Mouse (Mus musculus) kidney, embryonic 15.5 days (tissue): ENCODE measurements at regions not wholly inside any gene's neighbourhood (a gene's known extent, or its start where the extent isn't known, plus 50 kb on each side); places are given as distances from the start of the nearest gene placed in this dataset.

ENCODE experiments used
- ATAC-seq: fragments of 200-750 bp; cut with Nextera tagmentation; replicated peaks from 2 replicates; pipeline ENCODE4 v1.8.0; 2017; ENCODE audit warnings: moderate TSS enrichment; ENCODE audit not compliant: low FRiP score
- H3K27ac ChIP-seq: fragments of 300-500 bp; sonication (generic); 2 replicates; pipeline ENCODE4 v1.5.1; 2015; ENCODE audit warnings: mild to moderate bottlenecking, inconsistent platforms
- H3K27me3 ChIP-seq: fragments of 300-500 bp; sonication (generic); 2 replicates; pipeline ENCODE4 v1.6.1; 2015; ENCODE audit warnings: inconsistent platforms
- H3K36me3 ChIP-seq: fragments of 300-500 bp; sonication (generic); 2 replicates; pipeline ENCODE4 v1.6.1; 2015; ENCODE audit warnings: inconsistent platforms
- H3K4me1 ChIP-seq: fragments of 300-500 bp; sonication (generic); 2 replicates; pipeline ENCODE4 v1.6.1; 2015; ENCODE audit warnings: inconsistent platforms
- H3K4me2 ChIP-seq: fragments of 300-500 bp; sonication (generic); 2 replicates; pipeline ENCODE4 v1.6.1; 2015; ENCODE audit warnings: moderate library complexity, mild to moderate bottlenecking, inconsistent platforms
- H3K4me3 ChIP-seq: fragments of 300-500 bp; sonication (generic); replicated peaks from 2 replicates; pipeline ENCODE4 v1.5.1; 2015; ENCODE audit warnings: mild to moderate bottlenecking, inconsistent platforms
- H3K9ac ChIP-seq: fragments of 300-500 bp; sonication (generic); 2 replicates; pipeline ENCODE4 v1.6.1; 2015; ENCODE audit warnings: mild to moderate bottlenecking, inconsistent platforms
- H3K9me3 ChIP-seq: fragments of 300-500 bp; sonication (generic); replicated peaks from 2 replicates; pipeline ENCODE4 v1.6.1; 2016; ENCODE audit warnings: inconsistent platforms
- WGBS: fragments of 180-500 bp; shearing (Covaris S2); methylation state at CpG from one replicate; pipeline ENCODE4 v1.1.7; 2015; ENCODE audit warnings: mixed read lengths; 5-methylcytosine and 5-hydroxymethylcytosine counted together

GRCm38 (mm10) chr14:46546146-46546545, 155.7 kb upstream of the Bmp4 start:
- ATAC-seq = no peak
- Histone ChIP-seq H3K4me3 (no peak overlapping the region), H3K4me2 (no peak overlapping the region), H3K4me1 (no peaks in the 10 kb centered on the region), H3K9ac (no peak overlapping the region), H3K9me3 (no peaks in the 10 kb centered on the region), H3K36me3 (no peaks in the 10 kb centered on the region), H3K27me3 (no peaks in the 10 kb centered on the region), H3K27ac (no peak overlapping the region)
- WGBS = 56% methylated on average over 6 of the region's 6 CpGs

- peak; percentile 60; the same call in 1 of the 2 replicates for ATAC-seq
- H3K9me3 ChIP-seq = no peaks in the 10 kb centered on the region
- 82% methylated on average over 6 of the region's 6 CpGs for WGBS
- H3K27ac ChIP-seq = no peak overlapping the region
- H3K9ac ChIP-seq = no peak overlapping the region
- no peak overlapping the region for H3K4me3 ChIP-seq
- no peaks in the 10 kb centered on the region for H3K36me3 ChIP-seq
- H3K27me3 ChIP-seq = no peaks in the 10 kb centered on the region
- no peaks in the 10 kb centered on the region for H3K4me1 ChIP-seq
- no peak overlapping the region for H3K4me2 ChIP-seq
Measured at GRCm38 (mm10) chr14:46539466-46540187, 149.2 kb upstream of the Bmp4 start.

- Histone ChIP-seq H3K4me2 (no peak overlapping the region), H3K4me1 (no peaks in the 10 kb centered on the region), H3K36me3 (no peaks in the 10 kb centered on the region), H3K9ac (no peak overlapping the region), H3K27me3 (no peaks in the 10 kb centered on the region), H3K27ac (no peak overlapping the region), H3K4me3 (no peak overlapping the region), H3K9me3 (no peaks in the 10 kb centered on the region)
- WGBS = 89% methylated on average over 10 of the region's 10 CpGs
- ATAC-seq = no peak
Measured at GRCm38 (mm10) chr14:46536002-46536762, 145.7 kb upstream of the Bmp4 start.

GRCm38 (mm10) chr14:46532697-46533096, 142.2 kb upstream of the Bmp4 start:
- Histone ChIP-seq H3K27me3 (no peaks in the 10 kb centered on the region), H3K9ac (no peak overlapping the region), H3K9me3 (no peaks in the 10 kb centered on the region), H3K4me3 (no peak overlapping the region), H3K36me3 (no peaks in the 10 kb centered on the region), H3K4me2 (no peak overlapping the region), H3K4me1 (no peaks in the 10 kb centered on the region), H3K27ac (no peak overlapping the region)
- WGBS = 63% methylated on average over 1 of the region's 1 CpGs
- no peak for ATAC-seq

GRCm38 (mm10) chr14:46530452-46530851, 140.0 kb upstream of the Bmp4 start:
- ATAC-seq = no peak
- H3K9ac ChIP-seq = no peak overlapping the region
- no peak overlapping the region for H3K4me2 ChIP-seq
- H3K4me1 ChIP-seq = no peaks in the 10 kb centered on the region
- no peaks in the 10 kb centered on the region for H3K9me3 ChIP-seq
- no peak overlapping the region for H3K4me3 ChIP-seq
- no peak overlapping the region for H3K27ac ChIP-seq
- no peaks in the 10 kb centered on the region for H3K27me3 ChIP-seq
- WGBS = 88% methylated on average over 6 of the region's 6 CpGs
- H3K36me3 ChIP-seq = no peaks in the 10 kb centered on the region

- H3K4me2 ChIP-seq = no peak overlapping the region
- no peaks in the 10 kb centered on the region for H3K36me3 ChIP-seq
- H3K9ac ChIP-seq = no peak overlapping the region
- no peaks in the 10 kb centered on the region for H3K9me3 ChIP-seq
- 82% methylated on average over 5 of the region's 5 CpGs for WGBS
- ATAC-seq = no peak
- H3K27me3 ChIP-seq = no peaks in the 10 kb centered on the region
- H3K4me1 ChIP-seq = no peaks in the 10 kb centered on the region
- H3K27ac ChIP-seq = no peak overlapping the region
- H3K4me3 ChIP-seq = no peak overlapping the region
Measured at GRCm38 (mm10) chr14:46529086-46529715, 138.7 kb upstream of the Bmp4 start.

GRCm38 (mm10) chr14:46517258-46517657, 126.8 kb upstream of the Bmp4 start:
- H3K27ac ChIP-seq = no peak overlapping the region
- no peak overlapping the region for H3K9ac ChIP-seq
- H3K36me3 ChIP-seq = no peaks in the 10 kb centered on the region
- no peak overlapping the region for H3K4me3 ChIP-seq
- no peak overlapping the region for H3K4me2 ChIP-seq
- H3K4me1 ChIP-seq = peaks cover 11% of the 10 kb centered on the region
- no peaks in the 10 kb centered on the region for H3K9me3 ChIP-seq
- no peak for ATAC-seq
- WGBS = 74% methylated on average over 4 of the region's 4 CpGs
- H3K27me3 ChIP-seq = 0 out of 2 replicates have a peak, but pooled peaks cover 3% of the 10 kb centered on the region

GRCm38 (mm10) chr14:46516285-46516684, 125.8 kb upstream of the Bmp4 start:
- no peak overlapping the region for H3K27ac ChIP-seq
- 84% methylated on average over 3 of the region's 3 CpGs for WGBS
- H3K36me3 ChIP-seq = no peaks in the 10 kb centered on the region
- H3K4me2 ChIP-seq = no peak overlapping the region
- H3K4me3 ChIP-seq = no peak overlapping the region
- no peak overlapping the region for H3K9ac ChIP-seq
- no peaks in the 10 kb centered on the region for H3K9me3 ChIP-seq
- no peak for ATAC-seq
- H3K27me3 ChIP-seq = 0 out of 2 replicates have a peak, but pooled peaks cover 3% of the 10 kb centered on the region
- H3K4me1 ChIP-seq = peaks cover 11% of the 10 kb centered on the region

- no peaks in the 10 kb centered on the region for H3K9me3 ChIP-seq
- no peak overlapping the region for H3K4me3 ChIP-seq
- peak overlapping the region; percentile 29 for H3K27ac ChIP-seq
- peaks cover 11% of the 10 kb centered on the region for H3K4me1 ChIP-seq
- no peaks in the 10 kb centered on the region for H3K36me3 ChIP-seq
- H3K27me3 ChIP-seq = 0 out of 2 replicates have a peak, but pooled peaks cover 3% of the 10 kb centered on the region
- H3K9ac ChIP-seq = no peak overlapping the region
- 21% methylated on average over 4 of the region's 4 CpGs for WGBS
- ATAC-seq = peak; percentile 71
- H3K4me2 ChIP-seq = no peak overlapping the region
Measured at GRCm38 (mm10) chr14:46514262-46514932, 123.9 kb upstream of the Bmp4 start.

- H3K9me3 ChIP-seq = no peaks in the 10 kb centered on the region
- H3K4me2 ChIP-seq = no peak overlapping the region
- no peaks in the 10 kb centered on the region for H3K36me3 ChIP-seq
- no peak overlapping the region for H3K4me3 ChIP-seq
- H3K4me1 ChIP-seq = peaks cover 11% of the 10 kb centered on the region
- H3K27ac ChIP-seq = no peak overlapping the region
- peaks cover 8% of the 10 kb centered on the region; the same call in 1 of the 2 replicates for H3K27me3 ChIP-seq
- ATAC-seq = no peak
- no peak overlapping the region for H3K9ac ChIP-seq
- WGBS = 98% methylated on average over 1 of the region's 1 CpGs
Measured at GRCm38 (mm10) chr14:46512118-46512517, 121.6 kb upstream of the Bmp4 start.

GRCm38 (mm10) chr14:46508871-46509270, 118.4 kb upstream of the Bmp4 start:
- 81% methylated on average over 5 of the region's 5 CpGs for WGBS
- Histone ChIP-seq H3K27ac (no peak overlapping the region), H3K4me1 (peaks cover 2% of the 10 kb centered on the region; the same call in 1 of the 2 replicates), H3K9ac (no peak overlapping the region), H3K9me3 (no peaks in the 10 kb centered on the region), H3K27me3 (peaks cover 8% of the 10 kb centered on the region; the same call in 1 of the 2 replicates), H3K4me3 (no peak overlapping the region), H3K36me3 (no peaks in the 10 kb centered on the region), H3K4me2 (no peak overlapping the region)
- no peak for ATAC-seq
